ENCODE assay signal across 9 mouse cellular contexts in the genomic region with DNA sequence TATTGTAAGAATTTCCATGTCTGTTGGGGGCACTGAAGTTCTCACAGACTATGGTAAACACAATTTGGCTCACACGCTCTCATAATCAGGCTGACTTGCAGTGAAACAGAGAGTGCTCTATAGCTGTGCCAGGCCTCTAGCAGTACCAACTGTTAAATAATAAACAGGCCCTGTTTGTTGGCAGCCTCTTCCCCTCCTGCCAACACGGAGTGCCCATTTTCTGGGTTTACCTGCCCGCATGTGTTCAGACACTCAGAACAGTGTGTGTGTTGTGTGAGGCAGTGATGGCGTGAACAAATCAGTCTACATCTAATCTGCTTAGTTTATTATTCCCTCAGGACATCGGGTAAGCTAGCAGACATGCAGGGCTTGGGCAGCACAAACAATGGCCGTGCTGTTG.
DNase-seq lines count a peak whose midpoint lies in the region; ATAC-seq and TF ChIP-seq lines count a peak whose summit lies in the region.
"Had no signal": no experiment of that assay in that cellular context is flagged by ENCODE, and none has a peak within 500 bp of the region (broad histone marks: within the 10 kb centered on the region; RNA-seq: fewer than 3 reads in every experiment).

No protein-coding gene starts in this region.

- 38% methylated on average over 6 of the region's 6 CpGs for WGBS in embryonic facial prominence, embryonic 13.5 days
- 54% methylated on average over 6 of the region's 6 CpGs for WGBS in embryonic facial prominence, embryonic 10.5 days
- 64% methylated on average over 6 of the region's 6 CpGs for WGBS in neural tube, embryonic 12.5 days

- DNase-seq in embryonic facial prominence, embryonic 10.5 days (ENCODE audit: low spot score) = no peak
- no peak for DNase-seq in neural tube, embryonic 10.5 days (ENCODE audit: extremely low spot score, low spot score)
- peak; percentile 57 to 78 for DNase-seq in layer of hippocampus, adult 2 months (ENCODE audit: low spot score in 2 of 2)
- DNase-seq in right cerebral cortex, postnatal 25 days = peak; percentile 5
- no peak for DNase-seq in adrenal gland, postnatal 4 days (ENCODE audit: low spot score in 2 of 2)

- H3K4me3 ChIP-seq in embryonic facial prominence, embryonic 13.5 days = no peak overlapping the region
- H3K4me3 ChIP-seq in embryonic facial prominence, embryonic 10.5 days = no peak overlapping the region
- H3K4me3 ChIP-seq in neural tube, embryonic 12.5 days = no peak overlapping the region
- H3K4me3 ChIP-seq in layer of hippocampus, adult 2 months = no peak overlapping the region
- H3K4me3 ChIP-seq: limb, embryonic 13.5 days had no signal

- H3K9ac ChIP-seq in embryonic facial prominence, embryonic 13.5 days = no peak overlapping the region
- no peak overlapping the region for H3K9ac ChIP-seq in neural tube, embryonic 12.5 days
- H3K9ac ChIP-seq: limb, embryonic 13.5 days had no signal

- no peaks in the 10 kb centered on the region for H3K9me3 ChIP-seq in embryonic facial prominence, embryonic 13.5 days
- H3K9me3 ChIP-seq in embryonic facial prominence, embryonic 10.5 days = no peaks in the 10 kb centered on the region
- no peaks in the 10 kb centered on the region for H3K9me3 ChIP-seq in neural tube, embryonic 12.5 days
- H3K9me3 ChIP-seq: limb, embryonic 13.5 days had no signal

- ATAC-seq in embryonic facial prominence, embryonic 13.5 days (ENCODE audit: insufficient number of reproducible peaks, insufficient read depth, low FRiP score, low TSS enrichment, low read depth) = peak; percentile 48; the same call in 1 of the 2 replicates
- ATAC-seq in neural tube, embryonic 12.5 days (ENCODE audit: low FRiP score, low read depth) = 0 out of 2 replicates have a peak, but pooled peaks have one; percentile 41
- no peak for ATAC-seq in erythroid progenitor cell, adult 5-6 weeks (replicated peaks; ENCODE audit: low FRiP score, poor library complexity, severe bottlenecking)

- H3K36me3 ChIP-seq in embryonic facial prominence, embryonic 13.5 days = no peaks in the 10 kb centered on the region
- no peaks in the 10 kb centered on the region for H3K36me3 ChIP-seq in embryonic facial prominence, embryonic 10.5 days (replicated peaks)
- H3K36me3 ChIP-seq in neural tube, embryonic 12.5 days = no peaks in the 10 kb centered on the region
- H3K36me3 ChIP-seq: limb, embryonic 13.5 days had no signal

- peak overlapping the region; percentile 60; the same call in 1 of the 2 replicates for H3K27ac ChIP-seq in embryonic facial prominence, embryonic 13.5 days
- H3K27ac ChIP-seq in embryonic facial prominence, embryonic 10.5 days (replicated peaks) = no peak overlapping the region
- no peak overlapping the region for H3K27ac ChIP-seq in neural tube, embryonic 12.5 days
- H3K27ac ChIP-seq in layer of hippocampus, adult 2 months = peak overlapping the region; percentile 95
- H3K27ac ChIP-seq: limb, embryonic 13.5 days had no signal

- H3K4me1 ChIP-seq in embryonic facial prominence, embryonic 13.5 days = peaks cover 13% of the 10 kb centered on the region; the same call in 1 of the 2 replicates
- peaks cover 8% of the 10 kb centered on the region for H3K4me1 ChIP-seq in embryonic facial prominence, embryonic 10.5 days
- H3K4me1 ChIP-seq in neural tube, embryonic 12.5 days = peaks cover 8% of the 10 kb centered on the region; the same call in 1 of the 2 replicates

- TF ChIP-seq CTCF in layer of hippocampus, adult 2 months (conservative IDR thresholded peaks at IDR 0.05) = no peak

- no peaks in the 10 kb centered on the region for H3K27me3 ChIP-seq in embryonic facial prominence, embryonic 13.5 days
- no peaks in the 10 kb centered on the region for H3K27me3 ChIP-seq in embryonic facial prominence, embryonic 10.5 days (replicated peaks; ENCODE audit: low read depth, poor library complexity, severe bottlenecking)
- no peaks in the 10 kb centered on the region for H3K27me3 ChIP-seq in neural tube, embryonic 12.5 days (replicated peaks)
- H3K27me3 ChIP-seq: limb, embryonic 13.5 days had no signal

- H3K4me2 ChIP-seq in embryonic facial prominence, embryonic 13.5 days = no peak overlapping the region
- no peak overlapping the region for H3K4me2 ChIP-seq in neural tube, embryonic 12.5 days (replicated peaks)
- H3K4me2 ChIP-seq: limb, embryonic 13.5 days had no signal

Comparison
In these comparisons a context has a peak if more than half of its experiments do, and no peak if none do; other contexts are left out.
1. H3K27ac ChIP-seq: peak in embryonic facial prominence, embryonic 13.5 days (single experiment) and layer of hippocampus, adult 2 months (single experiment); none in embryonic facial prominence, embryonic 10.5 days (single experiment) and neural tube, embryonic 12.5 days (single experiment).
2. DNase-seq: peak in layer of hippocampus, adult 2 months (2 of 2) and right cerebral cortex, postnatal 25 days (single experiment); none in embryonic facial prominence, embryonic 10.5 days (single experiment), neural tube, embryonic 10.5 days (single experiment) and adrenal gland, postnatal 4 days (0 of 2).